Mouse (Mus musculus): Measurements from ENCODE around the gene Daam2.

- TF ChIP-seq CTCF (IDR thresholded peaks at IDR 0.05; ENCODE audit: control insufficient read depth, insufficient read depth, insufficient read length) (no peak), MAX (IDR thresholded peaks at IDR 0.05) (no peak), MYOD1 (IDR thresholded peaks at IDR 0.05; ENCODE audit: control insufficient read depth, insufficient read length, low read depth) (no peak), CEBPB (IDR thresholded peaks at IDR 0.05; ENCODE audit: low read depth) (no peak), USF1 (IDR thresholded peaks at IDR 0.05; ENCODE audit: low read depth) (no peak), MYOG (IDR thresholded peaks at IDR 0.05; ENCODE audit: control insufficient read depth, extremely low read depth, insufficient read length) (no peak)
Observed at GRCm38 (mm10) chr17:49474051-49474450, 90.1 kb downstream of the Daam2 start.

Measured in C2C12 (cell line).